Mouse (Mus musculus): ENCODE data around the gene Dclre1c.
"Not testable (repeated sequence)": the region's sequence is repeated elsewhere in the genome, so short reads cannot be mapped to it uniquely, and the experiment has no call there.

Dclre1c gene

GRCm38 (mm10) chr2:3423841-3424578 is at the start of gene Dclre1c:
Gene Dclre1c, plus strand, starts transcription at chr2:3424131.
- peak; percentile 90 for DNase-seq

- no peak for DNase-seq
Measured at GRCm38 (mm10) chr2:3387105-3387860, 36.6 kb upstream of the Dclre1c start.

DNA sequence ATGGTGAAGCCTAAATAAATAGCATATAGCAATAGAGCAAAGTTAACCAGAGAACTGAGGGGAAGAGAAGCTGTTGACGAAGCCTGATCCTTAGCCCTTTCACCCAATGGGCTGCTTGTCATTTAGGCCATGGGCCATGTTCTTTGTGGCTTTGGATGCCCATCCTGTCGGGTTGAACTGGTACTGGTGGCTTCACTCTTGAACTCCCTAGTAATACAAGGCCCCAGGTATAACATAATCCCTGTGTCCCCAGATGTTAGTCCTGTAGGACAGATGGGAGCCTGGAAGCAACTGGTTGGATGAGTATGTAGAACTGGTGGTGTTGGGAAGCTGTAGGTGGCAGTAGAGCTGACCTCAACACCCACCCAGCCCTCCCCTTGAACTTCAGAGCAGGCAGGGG is 32.0 kb upstream of the Dclre1c start:
- no peak for DNase-seq

GRCm38 (mm10) chr2:3397110-3397509 is 26.8 kb upstream of the Dclre1c start, which contains the start of gene Olah:
Gene Olah, minus strand, starts transcription at chr2:3397210.
- not testable (repeated sequence) for DNase-seq

- no peak for DNase-seq
Measured at GRCm38 (mm10) chr2:3405981-3406380, 17.9 kb upstream of the Dclre1c start.

DNA sequence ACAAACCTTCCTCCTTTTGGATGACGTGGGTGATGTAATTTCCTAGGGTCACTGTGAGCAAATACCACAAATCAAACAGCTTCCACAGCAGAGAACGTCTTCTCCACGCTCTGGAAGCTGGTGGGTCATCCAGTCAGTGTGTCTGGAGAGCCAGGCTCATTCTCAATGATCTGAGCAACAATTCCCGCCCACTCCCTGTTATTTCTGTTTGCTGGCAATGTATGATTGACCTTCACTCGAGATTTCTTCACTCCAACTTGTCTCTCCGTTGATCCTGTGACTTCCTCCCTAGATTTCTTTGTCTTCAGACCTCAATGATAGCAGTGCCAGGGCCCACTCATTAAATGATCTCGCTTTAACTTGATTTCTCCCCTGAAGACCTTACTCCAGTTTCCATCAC is 16.2 kb upstream of the Dclre1c start:
- DNase-seq, result no peak

DNA sequence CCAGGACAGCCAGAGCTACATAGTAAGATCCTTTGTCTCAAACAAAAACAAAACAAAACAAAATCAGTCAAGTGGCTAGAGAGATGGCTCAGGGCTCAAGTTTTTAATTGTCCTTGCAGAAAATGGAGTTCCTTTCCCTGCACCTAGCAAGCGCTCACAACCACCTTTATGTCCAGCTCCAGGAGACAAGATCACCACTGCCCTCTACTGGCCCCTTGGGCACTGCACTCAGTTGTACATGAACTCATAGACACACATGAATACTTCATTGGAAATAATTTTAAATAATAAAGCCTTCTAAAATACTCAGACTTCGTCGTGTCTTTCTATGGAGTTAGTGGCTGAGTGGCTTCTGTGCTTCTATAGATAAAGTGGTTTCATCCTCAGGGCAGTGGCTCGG is 9.7 kb upstream of the Dclre1c start:
- peak; percentile 29 for DNase-seq

DNA sequence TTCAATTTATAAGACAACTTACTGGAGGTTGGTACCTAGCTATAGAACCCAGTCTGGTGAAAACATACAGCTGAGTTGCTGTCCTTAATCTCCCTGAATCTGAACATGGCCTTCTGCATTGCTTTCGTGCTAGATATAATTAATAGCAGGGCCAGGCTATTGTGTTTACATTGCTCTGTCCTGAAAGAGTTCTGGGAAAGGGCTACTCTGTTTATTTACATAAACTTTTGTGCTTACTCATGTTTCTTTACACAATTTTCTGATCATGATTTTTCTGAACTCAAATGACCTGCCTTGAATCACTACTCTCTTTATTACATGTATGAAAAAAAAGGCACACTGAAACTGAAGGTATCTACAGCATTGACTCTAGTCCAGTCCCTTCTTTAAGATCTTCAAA is 8.3 kb upstream of the Dclre1c start:
- DNase-seq, result no peak

GRCm38 (mm10) chr2:3418883-3419431 is 5.0 kb upstream of the Dclre1c start:
- peak; percentile 95 for DNase-seq

DNA sequence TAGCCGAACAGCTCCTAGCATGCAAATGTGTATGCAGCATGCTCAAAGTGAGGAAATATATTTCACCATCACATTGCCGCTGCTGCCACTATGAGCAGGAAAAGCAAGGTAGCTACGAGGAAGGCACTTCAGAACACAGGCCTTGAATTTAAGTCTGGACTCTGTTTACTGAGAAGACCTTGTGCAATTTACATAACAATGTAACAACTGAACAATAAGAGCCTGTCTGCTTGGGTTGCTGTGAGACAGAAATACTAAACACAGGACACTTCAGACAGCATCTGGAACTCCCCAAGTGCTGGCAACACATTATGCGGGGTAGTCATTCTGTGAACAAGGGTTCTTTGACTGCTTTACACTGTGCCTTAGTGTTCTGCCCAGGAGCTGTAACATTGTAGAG is 3.8 kb upstream of the Dclre1c start:
- no peak for DNase-seq

DNA sequence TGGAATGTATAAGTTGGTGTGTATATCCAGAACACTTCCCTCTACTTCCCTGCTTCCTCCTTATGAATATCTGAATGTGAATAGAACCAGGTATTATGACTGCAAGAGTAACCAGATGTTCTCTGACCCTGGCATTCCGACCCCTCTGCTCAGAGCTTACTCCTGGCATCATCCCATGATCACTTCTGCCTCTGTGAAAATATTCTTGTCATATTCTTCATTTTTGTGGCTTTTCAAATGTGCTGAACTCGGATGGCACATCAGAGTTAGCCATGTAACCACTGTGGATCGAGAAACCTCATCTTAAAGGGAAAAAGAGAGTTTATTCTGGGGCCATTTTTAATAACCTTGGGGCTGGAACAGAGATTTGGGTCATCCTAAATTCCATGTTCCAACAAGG is 1.4 kb upstream of the Dclre1c start, which contains the start of gene Meig1:
Meig1 (minus strand) TSS at position 101 of the 400 bp plus-strand sequence.
- DNase-seq, result no peak

- no peak for DNase-seq
Measured at GRCm38 (mm10) chr2:3424579-3424910, 614 bp downstream of the Dclre1c start.

- DNase-seq, result no peak
Measured at GRCm38 (mm10) chr2:3430956-3431355, 7.0 kb downstream of the Dclre1c start.

DNA sequence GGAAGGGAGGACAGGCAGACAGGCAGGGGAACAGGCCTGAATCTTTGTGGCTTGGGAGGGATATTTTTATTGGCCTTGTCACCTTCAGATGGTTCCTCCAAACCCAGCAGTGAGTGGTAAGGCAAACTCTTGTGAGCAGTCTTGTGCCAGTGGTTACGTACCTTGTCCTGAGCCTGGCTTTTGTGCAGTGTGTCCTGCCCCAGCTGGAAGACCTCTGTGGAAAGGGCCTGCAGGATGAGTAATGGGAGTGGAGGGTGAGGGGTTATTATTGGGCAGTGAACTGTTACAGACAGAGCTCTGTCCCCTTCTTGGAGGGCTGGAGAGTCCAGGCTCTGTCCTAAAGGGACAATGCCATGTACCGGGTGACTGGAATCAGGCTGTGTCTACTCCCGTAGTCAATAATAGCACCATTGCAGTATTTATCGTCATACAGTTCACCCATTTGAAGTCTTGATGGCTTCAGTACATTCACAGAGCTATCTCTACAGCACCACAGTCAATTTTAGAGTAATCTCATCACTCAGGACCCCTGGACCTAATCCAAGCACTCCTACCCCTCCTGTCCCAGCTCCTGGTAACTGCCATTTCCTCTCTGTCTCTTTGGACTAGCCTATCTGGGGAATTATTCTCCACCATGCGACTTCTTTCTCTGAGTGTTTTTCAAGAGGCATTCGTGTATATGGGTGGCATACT is 11.6 kb downstream of the Dclre1c start:
- DNase-seq, result no peak

GRCm38 (mm10) chr2:3437956-3438355 is 14.0 kb downstream of the Dclre1c start:
- no peak for DNase-seq

DNA sequence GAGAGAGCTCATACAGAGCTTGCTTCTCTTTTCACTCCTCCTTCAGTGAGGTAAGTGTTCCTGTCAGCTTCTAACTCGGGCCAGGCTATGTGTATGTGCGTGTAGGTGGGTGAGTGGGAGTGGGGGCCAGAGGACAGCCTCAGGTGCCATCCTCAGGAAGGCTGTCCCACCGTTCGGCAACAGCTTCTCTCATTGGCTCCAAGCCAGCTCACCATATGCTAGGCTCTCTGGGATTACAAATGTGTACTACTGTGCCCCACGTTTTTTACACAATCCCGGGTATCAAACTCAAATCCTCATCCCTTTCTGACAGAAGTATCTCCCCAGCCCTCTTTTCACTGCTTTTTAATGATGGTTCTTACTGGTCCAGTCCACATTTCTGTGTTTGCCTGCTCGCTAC is 20.3 kb downstream of the Dclre1c start:
- DNase-seq, result no peak

GRCm38 (mm10) chr2:3445984-3446383 is 22.1 kb downstream of the Dclre1c start:
- DNase-seq, result no peak

DNA sequence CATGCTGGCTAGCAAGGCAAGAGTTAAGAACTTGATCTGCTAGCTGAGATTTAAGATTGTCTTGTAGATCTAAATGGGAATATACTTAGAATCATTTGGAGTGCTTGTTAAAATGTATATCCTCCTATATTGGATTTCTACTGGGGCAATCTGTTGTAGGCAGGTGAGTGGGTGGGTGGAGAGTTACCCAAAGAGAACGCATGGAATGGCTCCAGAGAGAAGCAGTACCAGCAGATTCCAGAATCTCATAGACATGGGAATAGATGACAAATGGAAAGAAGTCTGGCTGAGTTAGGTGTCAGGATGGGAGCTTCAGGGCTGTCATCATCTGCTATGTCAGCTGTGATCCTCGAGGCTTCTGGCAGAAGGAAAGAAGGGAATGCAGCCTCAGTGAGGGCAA is 25.5 kb downstream of the Dclre1c start:
- DNase-seq, result peak; percentile 43

DNA sequence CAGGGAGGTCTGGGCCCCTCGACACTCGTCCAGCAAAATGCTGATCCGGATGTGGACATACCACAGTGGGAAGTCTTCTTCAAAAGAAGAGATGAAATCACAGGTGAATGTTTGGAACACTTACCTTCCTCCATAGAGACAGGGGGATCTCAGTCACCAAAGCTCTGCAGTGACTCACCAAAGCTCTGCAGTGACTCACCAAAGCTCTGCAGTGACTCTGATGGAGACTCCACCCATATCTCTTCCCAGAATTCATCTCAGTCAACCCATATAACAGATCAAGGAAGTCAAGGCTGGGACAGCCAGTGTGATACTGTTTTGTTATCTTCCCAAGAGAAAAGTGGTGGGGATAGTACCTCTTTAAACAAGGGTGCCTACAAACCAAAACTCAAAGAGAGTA is 29.2 kb downstream of the Dclre1c start:
- DNase-seq, result no peak

DNA sequence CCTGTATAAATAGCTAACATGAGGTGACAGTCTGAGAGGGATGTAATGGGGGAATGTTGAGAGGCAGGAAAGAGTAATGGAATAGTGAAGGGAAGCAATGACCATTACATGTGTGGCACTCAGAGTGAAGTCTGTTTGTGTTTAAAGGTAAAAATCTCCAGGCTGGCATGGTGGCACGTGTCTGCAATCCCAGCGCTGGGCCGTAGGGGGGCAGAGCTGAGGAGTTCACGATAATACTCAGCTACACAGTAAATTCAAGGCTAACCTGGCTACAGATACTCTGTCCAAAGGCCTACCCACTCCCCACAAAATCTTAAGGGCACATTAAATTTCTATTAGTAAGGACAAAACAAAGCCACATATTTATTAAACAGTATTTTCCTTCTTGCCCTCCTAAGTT is 32.7 kb downstream of the Dclre1c start:
- DNase-seq, result no peak

GRCm38 (mm10) chr2:3473891-3474290 is 50.0 kb downstream of the Dclre1c start:
- no peak for DNase-seq

- peak; percentile 59 for DNase-seq
Measured at GRCm38 (mm10) chr2:3474361-3474805, 50.5 kb downstream of the Dclre1c start.

DNA sequence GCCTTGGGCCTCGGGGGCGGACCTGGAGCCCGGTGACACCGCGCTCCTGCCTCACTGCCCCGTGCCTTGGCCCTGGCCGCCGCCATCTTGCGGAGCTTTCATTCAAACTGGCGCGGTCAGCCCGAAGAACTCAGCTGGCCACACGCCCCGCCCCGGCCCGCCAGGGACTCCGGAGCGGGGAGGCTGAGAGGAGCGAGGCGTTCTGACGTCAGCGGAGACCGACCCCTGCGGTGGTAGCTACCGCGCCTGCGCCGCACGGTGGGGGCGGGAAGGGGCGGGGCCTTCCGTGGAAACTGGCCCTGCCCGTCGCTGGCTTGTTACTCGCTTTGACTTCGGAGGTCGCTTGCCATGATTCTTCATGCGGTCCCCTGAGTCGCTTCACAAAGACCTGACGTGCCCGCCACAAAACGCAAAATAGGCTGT is 50.9 kb downstream of the Dclre1c start, which contains the start of gene Suv39h2:
Suv39h2 (minus strand) TSS at position 171 of the 423 bp plus-strand sequence.
- peak; percentile 97 for DNase-seq

Measured in right cerebral cortex, postnatal 25 days (tissue).